Mouse (Mus musculus) cerebellum, adult (tissue): ENCODE data around the gene Lin37.
A peak's percentile ranks its signal among the peaks of the same experiment; 100 is the strongest.

Experiments
- ATAC-seq: cut with Nextera tagmentation; 2 replicates; pipeline ENCODE4 v1.9.2; 2017; ENCODE audit warnings: mild to moderate bottlenecking, moderate library complexity, mixed read lengths; ENCODE audit not compliant: insufficient number of reproducible peaks, low FRiP score, low TSS enrichment

Gene Lin37

DNA sequence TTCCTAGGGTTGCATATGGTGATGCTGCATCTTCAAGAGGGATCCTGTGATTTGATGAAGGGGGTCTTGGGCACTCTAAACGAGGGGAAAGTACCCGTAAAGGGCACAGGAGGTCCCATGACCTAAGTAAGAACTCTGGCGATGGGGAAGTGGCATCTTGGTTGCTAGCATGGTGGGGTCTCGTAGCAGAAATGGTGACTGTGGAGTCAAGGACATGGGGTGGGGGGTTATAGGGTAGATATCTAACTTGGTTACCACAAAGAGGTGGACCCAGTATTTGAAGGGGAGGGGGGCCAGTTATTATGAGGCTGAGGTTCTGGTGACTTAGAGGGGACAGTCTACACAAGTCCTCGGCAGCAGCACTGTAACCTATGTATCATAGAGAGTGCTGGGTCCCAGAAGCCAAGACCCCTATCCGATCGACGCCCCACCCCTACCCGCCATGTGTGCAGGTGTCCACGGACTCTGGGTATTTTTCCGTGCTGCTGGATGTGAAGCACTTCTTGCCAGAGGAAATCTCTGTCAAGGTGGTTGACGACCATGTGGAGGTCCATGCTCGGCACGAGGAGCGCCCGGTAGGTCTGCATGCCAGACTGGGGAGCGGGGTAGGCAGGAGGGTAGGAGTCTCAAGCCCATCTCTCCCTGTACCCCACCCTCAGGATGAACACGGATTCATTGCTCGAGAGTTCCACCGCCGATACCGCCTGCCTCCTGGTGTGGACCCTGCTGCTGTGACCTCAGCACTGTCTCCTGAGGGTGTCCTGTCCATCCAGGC is 5.6 kb downstream of the Lin37 start:
- ATAC-seq = no peak

GRCm38 (mm10) chr7:30553021-30553589 is 6.5 kb downstream of the Lin37 start:
- no peak for ATAC-seq

- peak; percentile 89 for ATAC-seq
These were observed 7.3 kb downstream of the Lin37 start, which contains the start of the genes Hspb6 and Proser3 for GRCm38 (mm10) chr7:30552102-30553020. TSS of gene Hspb6 (plus strand) at chr7:30552178. TSS of gene Proser3 (minus strand) at chr7:30552299.

- 0 out of 2 replicates have a peak, but pooled peaks have one; percentile 26 for ATAC-seq
These were observed 8.1 kb downstream of the Lin37 start for GRCm38 (mm10) chr7:30551445-30552101.

- no peak for ATAC-seq
These were observed 9.0 kb downstream of the Lin37 start for GRCm38 (mm10) chr7:30550603-30551002.

DNA sequence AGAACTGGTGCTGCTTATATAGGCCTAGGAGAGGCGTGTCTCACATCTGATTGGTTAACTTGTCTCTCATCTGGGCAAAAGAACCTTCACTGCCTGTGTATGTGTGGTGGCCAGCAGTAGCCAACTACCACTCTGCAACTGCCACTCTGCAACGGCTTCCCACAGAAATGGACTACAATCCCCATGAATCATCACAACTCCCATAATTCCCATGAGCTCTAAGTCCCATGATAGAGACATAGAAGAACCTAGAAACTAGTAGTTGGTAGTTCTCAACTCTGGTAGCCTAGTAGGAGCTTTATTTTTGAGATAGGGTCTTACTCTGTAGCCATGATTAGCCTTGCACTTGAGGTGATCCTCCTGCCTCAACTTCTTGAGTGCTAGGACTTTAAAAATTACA is 9.8 kb downstream of the Lin37 start:
- ATAC-seq = no peak

- ATAC-seq = no peak
These were observed 15.3 kb downstream of the Lin37 start for GRCm38 (mm10) chr7:30544327-30544726.

DNA sequence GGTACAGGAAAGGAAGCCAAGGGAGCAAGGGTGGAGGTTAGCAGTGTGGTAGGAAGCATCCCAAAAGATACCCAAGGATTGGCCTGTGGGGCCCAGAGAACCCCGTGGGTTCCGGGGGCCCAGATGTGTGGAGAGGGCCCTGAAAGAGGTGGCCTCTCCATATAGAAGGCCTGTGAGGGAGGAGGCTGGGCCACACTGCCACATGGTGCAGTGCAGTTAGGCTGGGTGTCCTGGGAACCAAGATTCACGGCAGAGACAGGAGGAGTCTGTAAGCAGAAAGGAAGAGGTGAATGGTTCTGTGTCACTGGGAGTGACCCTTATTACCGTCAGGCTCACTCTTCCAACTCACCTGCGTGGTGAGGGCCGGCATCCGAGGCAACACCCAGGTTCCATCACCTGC is 19.1 kb downstream of the Lin37 start:
- ATAC-seq = no peak

GRCm38 (mm10) chr7:30534633-30535577 is 24.7 kb downstream of the Lin37 start, which contains the start of gene Arhgap33:
TSS of gene Arhgap33 (minus strand) at chr7:30535060.
- ATAC-seq = peak; percentile 74; the same call in 1 of the 2 replicates

GRCm38 (mm10) chr7:30533941-30534632 is 25.6 kb downstream of the Lin37 start:
- ATAC-seq = no peak

DNA sequence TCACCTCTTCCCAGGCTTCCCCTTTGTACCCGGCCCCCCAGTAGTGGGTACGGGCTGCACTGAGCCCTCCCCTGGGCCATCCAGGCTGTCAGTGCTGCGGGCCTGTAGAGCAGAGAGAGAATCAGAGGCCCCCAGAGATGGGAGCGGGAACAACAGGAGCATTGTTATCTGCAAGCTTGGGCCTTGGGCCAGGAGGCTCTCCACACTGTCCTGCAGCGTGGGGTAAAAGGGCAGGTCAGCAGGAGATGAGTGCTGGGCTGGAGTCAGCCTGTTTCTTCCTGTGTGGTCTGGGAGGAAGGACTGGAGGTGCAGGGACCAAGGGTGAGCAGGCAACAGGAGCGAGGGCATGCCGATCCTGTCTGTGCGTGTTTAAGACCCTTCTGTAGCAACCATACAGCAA is 26.7 kb downstream of the Lin37 start:
- no peak for ATAC-seq

- no peak for ATAC-seq
These were observed 28.3 kb downstream of the Lin37 start for GRCm38 (mm10) chr7:30531291-30531815.

DNA sequence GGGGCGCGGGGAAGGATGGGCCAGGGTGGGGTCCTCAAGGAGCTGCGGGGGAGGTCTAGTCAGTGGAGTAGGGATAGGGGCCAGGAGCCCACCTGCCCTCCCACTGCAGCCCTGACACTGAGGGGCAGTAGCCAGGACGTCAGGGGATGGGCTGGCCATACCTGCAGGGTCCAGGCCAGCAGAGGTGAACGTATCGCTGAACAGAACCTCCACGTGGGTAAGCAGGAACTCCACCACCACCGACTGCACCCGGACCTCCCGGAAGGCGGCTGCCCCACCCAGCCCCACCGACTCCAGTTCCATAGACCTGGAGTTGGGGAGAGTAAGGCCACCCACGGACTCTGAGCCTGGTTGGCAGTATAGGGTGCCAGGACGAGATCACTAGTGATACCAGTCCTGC is 32.7 kb downstream of the Lin37 start:
- ATAC-seq = no peak

DNA sequence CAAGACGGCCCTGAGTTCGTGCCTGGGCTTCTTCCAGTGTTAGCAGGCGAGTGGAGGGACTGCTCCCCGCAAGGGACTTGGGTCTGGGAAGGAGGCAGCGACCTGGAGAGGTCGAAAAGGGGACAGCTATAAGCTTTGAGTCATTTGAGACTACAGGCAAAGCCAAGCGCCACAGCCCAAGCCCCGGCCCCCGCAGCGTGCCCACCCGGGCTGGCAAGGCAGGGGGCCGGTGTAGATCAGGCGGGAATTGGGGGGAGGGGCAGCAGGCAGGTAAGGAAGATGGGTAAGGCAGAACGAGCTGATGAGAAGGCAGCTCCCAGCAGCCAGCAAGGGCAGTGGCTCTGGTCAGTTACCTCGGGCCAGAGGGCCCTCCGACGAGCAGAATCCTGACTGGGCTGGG is 33.2 kb downstream of the Lin37 start:
- no peak for ATAC-seq

DNA sequence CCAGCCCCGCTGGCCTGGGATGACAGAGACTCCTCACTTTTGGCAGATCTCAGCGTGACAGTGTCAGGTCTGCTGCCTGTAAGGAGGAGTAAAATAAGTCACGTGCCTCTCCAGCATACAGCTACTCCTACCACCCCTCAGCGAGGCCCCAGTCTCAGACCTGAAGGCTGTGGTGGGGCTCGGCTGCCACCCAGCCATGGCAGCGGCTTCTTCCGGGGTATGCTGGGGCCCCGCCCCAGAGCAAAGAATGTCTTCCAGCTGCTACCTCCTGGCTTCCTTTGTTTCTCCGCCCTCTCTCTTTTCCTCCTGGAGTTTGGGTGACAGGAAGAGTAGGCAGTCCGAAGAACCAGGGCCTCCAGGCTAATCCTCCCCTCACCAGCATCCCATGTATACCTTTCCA is 33.7 kb downstream of the Lin37 start:
- no peak for ATAC-seq

DNA sequence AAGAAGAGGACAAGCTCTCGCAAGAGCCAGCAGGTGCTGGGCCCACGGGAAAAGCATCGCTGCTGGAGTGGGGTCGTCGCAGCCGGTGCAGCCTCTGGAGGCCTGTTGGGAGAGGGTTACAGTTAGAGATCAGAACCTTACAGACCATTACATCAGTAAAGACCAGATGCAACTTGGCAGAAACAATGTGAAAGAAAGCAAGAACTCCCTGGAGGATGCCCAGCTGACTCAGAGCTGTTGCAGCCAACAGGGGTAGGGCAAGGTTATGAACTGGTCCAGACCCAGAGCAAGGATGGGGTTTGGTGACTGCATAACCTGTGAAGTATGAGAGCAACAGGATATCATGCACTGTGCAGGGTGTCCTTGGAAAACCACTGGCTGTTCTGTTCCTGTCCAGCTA is 35.2 kb downstream of the Lin37 start:
- ATAC-seq = no peak

GRCm38 (mm10) chr7:30522871-30523270 is 36.8 kb downstream of the Lin37 start:
- no peak for ATAC-seq

DNA sequence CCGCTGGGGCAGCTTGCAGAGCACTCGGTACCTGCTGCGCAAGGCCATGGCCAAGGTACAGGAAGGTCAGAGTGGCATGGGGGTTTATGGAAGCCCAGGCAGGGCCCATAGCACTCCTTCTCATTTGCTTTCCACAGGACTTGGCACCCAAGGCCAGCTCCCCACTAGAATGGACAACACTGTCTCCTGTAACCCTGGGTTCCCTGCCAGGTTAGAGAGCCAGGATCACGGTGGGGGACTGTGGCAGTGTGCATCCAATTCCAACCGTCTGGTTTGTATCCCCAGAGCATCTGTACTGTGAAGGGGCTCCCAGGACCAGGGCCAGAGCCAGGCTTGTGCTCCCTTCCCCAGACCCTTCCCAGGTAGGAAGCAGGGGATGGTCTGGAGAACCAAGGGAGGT is 38.8 kb downstream of the Lin37 start:
- peak; percentile 36; the same call in 1 of the 2 replicates for ATAC-seq
